Mouse (Mus musculus) fibroblast of lung, adult 2 months (primary cell): ENCODE measurements around the gene Lypd3.

Experiments
- DNase-seq: peaks from one replicate; pipeline ENCODE4 v3.0.0-alpha.2; 2011; ENCODE audit warnings: low read depth

Gene Lypd3

GRCm38 (mm10) chr7:24636264-24636663 lies at the start of gene Lypd3:
Gene Lypd3 (plus strand): TSS chr7:24636550.
- DNase-seq, result no peak

DNA sequence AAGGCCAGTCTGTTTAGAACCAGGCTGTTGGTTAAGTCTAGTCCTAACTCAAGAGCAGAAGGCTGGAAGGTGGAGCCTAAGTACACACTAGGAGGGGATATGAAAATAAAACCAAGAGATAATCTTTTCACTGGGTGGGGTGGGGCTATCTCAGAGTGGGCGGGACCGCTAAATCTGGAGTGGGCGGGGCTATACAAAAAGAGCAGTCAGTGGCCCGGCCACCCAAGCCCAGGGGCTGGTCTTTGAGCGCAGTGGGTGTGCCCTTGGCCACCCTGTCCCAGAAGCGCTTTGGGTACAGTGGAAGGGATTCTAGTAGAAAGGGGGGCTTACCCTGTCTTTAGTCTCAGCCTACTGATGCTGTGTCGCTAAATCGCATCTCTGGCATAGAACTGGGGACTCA lies 49.5 kb upstream of the Lypd3 start:
- no peak for DNase-seq

GRCm38 (mm10) chr7:24587330-24588105 lies 48.8 kb upstream of the Lypd3 start, which contains the start of the genes Ethe1 and Zfp575:
Gene Ethe1 (plus strand): TSS chr7:24587543.
Gene Zfp575 (minus strand): TSS chr7:24587641.
- no peak for DNase-seq

GRCm38 (mm10) chr7:24588336-24588735 lies 48.0 kb upstream of the Lypd3 start:
- DNase-seq, result no peak

DNA sequence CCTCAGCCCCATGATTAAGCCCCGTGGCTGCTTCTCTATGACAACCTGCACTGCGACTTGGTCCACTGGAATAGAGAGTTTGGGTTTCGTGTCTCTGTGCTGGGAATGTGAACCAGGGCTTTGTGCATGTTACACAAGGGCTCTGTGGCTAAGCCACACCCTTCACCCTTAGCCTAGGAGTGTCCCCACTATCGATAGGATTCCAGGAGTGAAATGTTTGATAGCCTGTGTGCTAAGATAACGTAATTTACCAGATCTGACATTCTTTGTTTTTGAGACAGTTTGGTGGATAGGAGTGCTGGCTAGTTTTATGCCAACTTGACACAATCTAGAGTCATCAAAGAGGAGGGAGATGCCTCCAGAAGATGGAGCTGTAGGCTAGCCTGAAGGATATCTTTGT lies 44.6 kb upstream of the Lypd3 start:
- DNase-seq, result no peak

DNA sequence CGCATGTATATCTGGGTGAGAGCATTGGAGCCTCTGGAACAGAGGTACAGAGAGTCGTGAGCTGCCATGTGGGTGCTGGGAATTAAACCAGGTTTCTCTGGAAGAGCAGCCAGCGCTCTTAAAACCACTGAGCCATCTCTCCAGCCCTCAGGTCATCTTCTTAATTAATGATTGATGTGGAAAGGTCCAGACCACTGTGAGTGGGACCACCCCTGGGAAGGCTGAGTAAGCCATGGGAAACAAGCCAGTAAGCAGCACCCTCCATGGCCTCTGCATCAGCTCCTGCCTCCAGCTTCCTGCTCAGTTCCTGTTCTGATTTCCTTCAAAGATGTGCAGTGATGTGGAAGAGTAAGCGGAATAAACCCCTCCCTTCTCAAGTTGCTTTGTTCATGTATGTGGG lies 44.2 kb upstream of the Lypd3 start:
- no peak for DNase-seq

DNA sequence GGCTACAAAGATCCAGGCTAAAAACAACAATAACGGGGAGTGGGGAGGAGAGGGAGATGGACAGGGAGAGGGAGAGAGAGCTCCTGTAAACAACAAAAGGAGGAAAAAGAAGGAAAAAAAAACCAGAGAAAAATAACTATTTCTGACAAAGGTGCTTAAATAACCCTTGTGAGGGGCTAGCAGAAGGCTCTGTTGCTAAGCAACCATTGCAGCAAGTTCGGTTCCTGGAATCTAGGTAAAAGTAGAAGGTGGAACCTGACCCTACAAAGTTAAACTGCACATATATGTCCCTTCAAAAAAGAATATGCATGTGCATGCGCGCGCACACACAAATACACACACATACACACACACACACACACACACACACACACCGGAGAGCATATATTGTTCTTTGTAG lies 43.6 kb upstream of the Lypd3 start:
- DNase-seq, result no peak

- DNase-seq, result peak; percentile 23
Measured at GRCm38 (mm10) chr7:24593621-24594308, 42.6 kb upstream of the Lypd3 start.

- no peak for DNase-seq
Measured at GRCm38 (mm10) chr7:24594309-24594803, 42.0 kb upstream of the Lypd3 start.

- DNase-seq, result no peak
Measured at GRCm38 (mm10) chr7:24595464-24595863, 40.9 kb upstream of the Lypd3 start.

DNA sequence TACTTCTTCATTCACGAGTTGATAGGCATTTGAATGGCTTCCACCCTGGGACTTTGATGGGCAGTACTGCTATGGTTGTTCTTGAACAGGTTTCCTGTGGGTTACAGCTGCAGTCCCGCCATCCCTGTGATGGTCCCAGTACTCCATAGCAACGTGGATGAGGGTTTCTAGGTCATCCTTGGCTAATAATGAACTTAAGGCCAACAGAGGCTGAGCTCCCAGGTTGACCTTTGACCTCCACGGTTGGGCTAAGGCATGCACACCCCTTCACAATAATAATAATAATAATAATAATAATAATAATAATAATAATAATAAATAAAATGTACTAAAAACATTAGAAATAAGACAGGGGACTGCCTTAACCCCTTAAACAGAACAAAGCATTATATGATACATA lies 38.2 kb upstream of the Lypd3 start:
- no peak for DNase-seq

GRCm38 (mm10) chr7:24599211-24600067 lies 36.9 kb upstream of the Lypd3 start:
- peak; percentile 23 for DNase-seq

GRCm38 (mm10) chr7:24600941-24601597 lies 35.3 kb upstream of the Lypd3 start:
- DNase-seq, result peak; percentile 73

GRCm38 (mm10) chr7:24605561-24605960 lies 30.8 kb upstream of the Lypd3 start:
- DNase-seq, result peak; percentile 71

DNA sequence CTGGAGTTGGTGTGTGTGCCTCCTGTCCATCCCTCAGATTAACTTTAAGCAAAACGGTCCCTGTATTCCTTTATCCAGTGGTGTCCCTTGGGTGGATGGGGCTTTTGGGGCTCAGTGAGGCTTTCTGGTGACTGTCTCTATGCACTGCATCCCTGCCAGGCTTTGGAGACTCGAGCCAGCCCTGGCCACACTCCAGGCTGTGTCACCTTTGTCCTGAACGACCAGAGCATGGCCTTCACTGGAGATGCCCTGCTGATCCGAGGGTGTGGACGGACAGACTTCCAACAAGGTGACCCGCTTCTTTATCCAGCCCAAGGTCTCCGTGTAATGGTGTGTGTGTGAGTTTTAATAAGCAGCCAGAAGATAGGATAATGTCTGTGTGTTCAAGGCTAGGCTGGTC lies 30.3 kb upstream of the Lypd3 start:
- no peak for DNase-seq

DNA sequence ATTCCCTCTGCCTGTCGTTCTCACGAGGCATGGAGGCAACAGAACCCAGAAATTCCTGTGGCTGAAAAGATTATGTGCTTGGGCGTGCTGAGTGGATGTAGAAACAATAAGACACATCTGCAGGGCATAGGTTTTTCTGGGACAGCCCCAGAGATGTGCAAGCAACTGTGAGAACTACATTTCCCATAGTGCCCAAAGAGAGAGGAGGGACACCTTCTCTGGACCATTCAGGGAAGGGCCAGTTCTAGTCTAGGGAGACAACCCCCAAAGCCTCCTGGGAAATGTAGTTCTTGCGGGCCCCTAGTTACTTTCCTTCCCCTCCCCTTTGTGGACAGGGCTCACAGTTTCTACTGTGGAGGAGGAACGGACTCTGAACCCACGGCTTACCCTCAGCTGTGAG lies 28.3 kb upstream of the Lypd3 start:
- peak; percentile 17 for DNase-seq

DNA sequence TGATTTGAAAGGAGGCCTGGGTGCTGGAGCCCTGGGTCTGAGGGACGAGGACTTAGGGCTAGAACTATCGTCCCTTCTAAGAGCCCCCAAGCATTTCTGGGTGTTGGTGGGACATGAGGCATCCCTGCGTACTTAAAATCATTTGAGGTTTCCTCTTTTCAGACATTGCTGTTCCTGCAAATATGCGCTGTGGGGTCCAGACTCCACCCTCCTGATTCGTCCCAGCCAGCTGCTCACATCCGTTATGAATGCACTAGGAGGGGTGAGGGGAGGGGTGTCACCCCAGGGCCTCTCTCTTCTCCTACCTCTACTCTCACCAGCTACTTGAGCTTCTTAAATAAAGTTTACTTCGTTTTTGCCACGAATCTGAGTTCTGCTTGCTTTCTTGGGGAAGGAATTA lies 27.8 kb upstream of the Lypd3 start:
- no peak for DNase-seq

DNA sequence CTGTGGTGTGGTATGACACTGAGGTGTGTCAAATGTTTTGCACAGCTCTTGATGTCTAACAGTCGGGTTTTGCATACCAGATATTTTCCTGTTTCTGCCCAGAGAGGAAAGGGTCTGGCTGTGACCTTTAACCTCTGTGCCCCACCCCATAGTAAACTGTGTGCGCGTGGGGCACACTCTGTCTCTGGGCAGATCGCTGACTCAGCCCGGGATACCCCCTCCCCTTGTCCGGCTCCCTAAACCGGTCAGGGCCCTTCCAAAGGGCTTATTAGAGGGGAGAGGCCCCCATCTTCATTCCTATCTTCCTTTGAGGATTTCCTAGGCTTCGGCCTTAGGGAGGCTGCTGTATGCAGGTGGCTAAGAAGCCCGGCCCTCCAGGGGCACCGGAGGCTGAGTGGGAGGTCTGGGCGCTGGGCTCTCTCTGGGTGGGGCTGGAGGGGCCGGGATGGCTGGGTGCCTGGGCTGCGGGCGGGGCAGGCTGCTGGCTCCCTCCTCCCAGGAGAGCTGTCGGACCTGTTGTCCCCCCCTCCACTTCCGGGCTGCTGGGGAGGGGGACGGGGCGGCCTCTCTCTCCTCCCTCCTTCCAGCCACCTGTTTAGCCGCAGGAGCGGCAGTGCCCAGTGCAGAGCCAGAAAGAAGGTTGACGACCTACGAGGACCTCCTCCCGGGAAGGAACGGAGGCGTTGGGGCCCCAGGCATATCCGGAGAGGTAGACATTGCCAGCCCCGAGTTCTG lies 26.0 kb upstream of the Lypd3 start, which contains the start of gene Phldb3:
Phldb3 (plus strand) TSS at position 620 of the 735 bp plus-strand sequence.
- no peak for DNase-seq

DNA sequence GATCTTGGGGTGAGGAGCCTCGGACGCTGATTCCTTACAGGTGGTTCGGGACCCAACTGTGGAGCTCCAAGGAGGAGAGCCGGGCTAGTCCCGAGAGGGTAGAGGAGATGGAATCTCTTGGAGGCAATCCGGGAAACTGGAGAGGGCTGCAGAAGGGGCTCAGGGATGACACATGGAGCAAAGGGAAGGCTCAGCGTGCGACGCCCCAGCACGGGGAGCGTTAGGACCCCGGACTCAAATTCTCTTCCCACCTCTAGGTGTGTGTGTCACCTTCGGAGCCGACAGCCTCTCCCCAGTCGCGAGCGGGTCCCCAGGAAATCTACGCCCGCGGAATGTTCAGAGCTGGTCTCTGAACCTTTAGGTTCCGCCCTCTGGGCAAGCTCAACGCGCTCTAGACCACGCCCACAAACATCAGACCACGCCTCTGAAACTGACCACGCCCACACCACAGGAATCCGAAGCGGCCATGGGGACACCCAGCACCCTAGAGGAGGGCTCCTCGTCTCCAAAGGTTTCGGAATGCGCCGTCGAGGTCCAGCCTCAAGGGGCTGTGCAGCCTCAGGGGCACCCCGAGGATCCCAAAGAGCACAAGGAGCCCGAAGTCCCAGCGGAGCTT lies 25.4 kb upstream of the Lypd3 start:
- DNase-seq, result peak; percentile 26

DNA sequence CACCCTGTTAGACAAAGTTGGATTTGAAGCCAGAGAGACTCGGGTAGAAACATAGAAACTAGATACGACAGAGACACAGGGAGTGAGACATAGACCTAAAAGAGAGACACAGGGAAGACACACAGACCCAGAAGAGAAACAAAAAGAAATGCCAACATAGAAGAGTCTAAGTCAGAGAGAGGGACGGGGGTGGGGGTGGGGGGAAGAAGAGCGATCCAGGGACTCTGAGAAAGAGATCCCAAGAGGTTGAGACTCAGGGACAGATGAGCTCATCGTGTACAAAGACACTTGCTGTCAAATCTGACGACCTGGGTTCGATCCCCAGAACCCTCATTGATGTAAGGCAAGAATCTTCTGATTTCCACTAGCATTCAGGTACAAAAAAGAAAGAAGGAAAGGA lies 24.6 kb upstream of the Lypd3 start:
- DNase-seq, result no peak
